Mouse (Mus musculus): ENCODE data around the gene Car12.

Gene Car12

GRCm38 (mm10) chr9:66713135-66714021, at the start of gene Car12:
Car12 (plus strand) TSS chr9:66713686.
- DNase-seq = peak; percentile 40 to 43

GRCm38 (mm10) chr9:66663764-66664163, 49.7 kb upstream of the Car12 start:
- DNase-seq = no peak

- DNase-seq = no peak
These were observed 48.9 kb upstream of the Car12 start for GRCm38 (mm10) chr9:66664561-66664960.

- DNase-seq = no peak
These were observed 47.3 kb upstream of the Car12 start for GRCm38 (mm10) chr9:66666153-66666552.

GRCm38 (mm10) chr9:66667046-66667445, 46.4 kb upstream of the Car12 start:
- DNase-seq = no peak

- DNase-seq = peak; percentile 16 to 17
These were observed 45.6 kb upstream of the Car12 start for GRCm38 (mm10) chr9:66667868-66668267.

- no peak for DNase-seq
These were observed 43.9 kb upstream of the Car12 start for GRCm38 (mm10) chr9:66669561-66670078.

GRCm38 (mm10) chr9:66673771-66674170, 39.7 kb upstream of the Car12 start:
- no peak for DNase-seq

- no peak for DNase-seq
These were observed 37.9 kb upstream of the Car12 start for GRCm38 (mm10) chr9:66675566-66675965.

GRCm38 (mm10) chr9:66680102-66680501, 33.4 kb upstream of the Car12 start:
- DNase-seq = no peak

- DNase-seq = no peak
These were observed 30.7 kb upstream of the Car12 start for GRCm38 (mm10) chr9:66682822-66683221.

GRCm38 (mm10) chr9:66685730-66686129, 27.8 kb upstream of the Car12 start:
- DNase-seq = no peak

GRCm38 (mm10) chr9:66687713-66688112, 25.8 kb upstream of the Car12 start:
- no peak for DNase-seq

GRCm38 (mm10) chr9:66691683-66692305, 21.7 kb upstream of the Car12 start:
- no peak for DNase-seq

GRCm38 (mm10) chr9:66697355-66698140, 15.9 kb upstream of the Car12 start:
- no peak for DNase-seq

- DNase-seq = no peak
These were observed 13.7 kb upstream of the Car12 start for GRCm38 (mm10) chr9:66699748-66700147.

- DNase-seq = peak; percentile 55 to 67
These were observed 10.5 kb upstream of the Car12 start for GRCm38 (mm10) chr9:66703002-66703401.

- no peak for DNase-seq
These were observed 8.1 kb upstream of the Car12 start for GRCm38 (mm10) chr9:66705354-66705753.

GRCm38 (mm10) chr9:66705766-66706165, 7.7 kb upstream of the Car12 start:
- peak; percentile 73 to 83 for DNase-seq

- DNase-seq = no peak
These were observed 5.3 kb upstream of the Car12 start for GRCm38 (mm10) chr9:66708054-66708772.

- no peak for DNase-seq
These were observed 4.5 kb upstream of the Car12 start for GRCm38 (mm10) chr9:66708816-66709555.

GRCm38 (mm10) chr9:66710626-66711025, 2.9 kb upstream of the Car12 start:
- DNase-seq = no peak
